In genomic region chr9:78648641-78649040, GRCm38 (mm10) we compare ENCODE assay signal across 22 mouse cellular contexts. TPM values are rescaled to one million over a fixed set of nuclear protein-coding genes. Genes with fewer than 3 reads are reported as not detected.
A peak's percentile ranks its signal among the peaks of the same experiment; 100 is the strongest.
DNase-seq lines count a peak whose midpoint lies in the region; ATAC-seq and TF ChIP-seq lines count a peak whose summit lies in the region.
"Had no signal": no experiment of that assay in that cellular context is flagged by ENCODE, and none has a peak within 500 bp of the region (broad histone marks: within the 10 kb centered on the region; RNA-seq: fewer than 3 reads in every experiment).

No protein-coding gene starts in this region.

- intact Hi-C loops in left cerebral cortex, postnatal 4 days (cut with DNase I) = loop anchor here (5.0 to 10.0 kb wide), 2 partner anchors 116 to 1074 kb away; no protein-coding TSS in a partner anchor
- intact Hi-C loops in left cerebral cortex, adult 2 months (cut with DNase I) = loop anchor here (5.0 kb wide), 1 partner anchor 124 kb away; no protein-coding TSS in a partner anchor

- no peaks in the 10 kb centered on the region for H3K36me3 ChIP-seq in stomach, embryonic 15.5 days
- H3K36me3 ChIP-seq: embryonic facial prominence, embryonic 12.5 days; limb, embryonic 10.5 days; midbrain, embryonic 10.5 days; neural tube, embryonic 15.5 days had no signal

- no peak overlapping the region for H3K4me3 ChIP-seq in left cerebral cortex, adult 2 months
- no peak overlapping the region for H3K4me3 ChIP-seq in stomach, embryonic 15.5 days (replicated peaks)
- H3K4me3 ChIP-seq: embryonic facial prominence, embryonic 12.5 days; heart, adult 2 months; limb, embryonic 10.5 days; midbrain, embryonic 10.5 days; neural tube, embryonic 15.5 days had no signal

- H3K4me1 ChIP-seq in stomach, embryonic 15.5 days = no peaks in the 10 kb centered on the region
- H3K4me1 ChIP-seq: embryonic facial prominence, embryonic 12.5 days; limb, embryonic 10.5 days; midbrain, embryonic 10.5 days; neural tube, embryonic 15.5 days had no signal

- WGBS in stomach, embryonic 15.5 days = 77% methylated on average over 8 of the region's 8 CpGs

- H3K27ac ChIP-seq in left cerebral cortex, adult 2 months = no peak overlapping the region
- 0 out of 2 replicates have a peak overlapping the region, but pooled peaks have one; percentile 2 for H3K27ac ChIP-seq in stomach, embryonic 15.5 days
- H3K27ac ChIP-seq: embryonic facial prominence, embryonic 12.5 days; heart, adult 2 months; hindbrain, embryonic 14.5 days; kidney, postnatal 0 days; limb, embryonic 10.5 days; midbrain, embryonic 10.5 days; neural tube, embryonic 15.5 days had no signal

- ATAC-seq in stomach, embryonic 15.5 days (ENCODE audit: insufficient read depth, low FRiP score, low read depth) = no peak
- ATAC-seq: lung, postnatal 0 days; Patski had no signal

- peak; percentile 64 to 67 for DNase-seq in cerebellum, postnatal 10 days
- no peak for DNase-seq in cerebellum, postnatal 25 days
- peak; percentile 23 for DNase-seq in left cerebral cortex, postnatal 4 days
- no peak for DNase-seq in left cerebral cortex, adult 2 months (ENCODE audit: extremely low spot score in 1 of 2, low spot score in 2 of 2)
- DNase-seq in adrenal gland, postnatal 14 days = peak; percentile 9
- DNase-seq in cerebellum, adult 9-11 months = no peak
- DNase-seq: cerebellum, adult 8-10 months; gastrocnemius, postnatal 36 days; heart, adult 2 months; heart, postnatal 36 days; kidney, adult 11 months; thymus, postnatal 14 days had no signal

- no peak for TF ChIP-seq CTCF in left cerebral cortex, adult 2 months (IDR thresholded peaks at IDR 0.05)

- no peak overlapping the region for H3K9ac ChIP-seq in stomach, embryonic 15.5 days
- H3K9ac ChIP-seq: embryonic facial prominence, embryonic 12.5 days; hindbrain, embryonic 14.5 days; neural tube, embryonic 15.5 days had no signal

- no peaks in the 10 kb centered on the region for H3K27me3 ChIP-seq in stomach, embryonic 15.5 days (replicated peaks)
- H3K27me3 ChIP-seq: embryonic facial prominence, embryonic 12.5 days; neural tube, embryonic 15.5 days; Patski had no signal

- no peak overlapping the region for H3K4me2 ChIP-seq in stomach, embryonic 15.5 days
- H3K4me2 ChIP-seq: embryonic facial prominence, embryonic 12.5 days; hindbrain, embryonic 14.5 days; neural tube, embryonic 15.5 days had no signal

- H3K9me3 ChIP-seq in stomach, embryonic 15.5 days = no peaks in the 10 kb centered on the region
- H3K9me3 ChIP-seq: embryonic facial prominence, embryonic 12.5 days; limb, embryonic 10.5 days; midbrain, embryonic 10.5 days; neural tube, embryonic 15.5 days had no signal

RNA-seq across cellular contexts. Expression of gene Cd109, which starts 33.3 kb away (rescaled TPM):
- 1 to 10 TPM; 1.4 to 1.8 TPM for total RNA-seq in left cerebral cortex, postnatal 4 days (2021)
- total RNA-seq in left cerebral cortex, adult 2 months (2021) = under 1 TPM; 0.47 to 0.93 TPM
- 2.2 and 3.5 TPM in 2 replicates for total RNA-seq in adrenal gland, postnatal 14 days (2021)
- polyA plus RNA-seq in stomach, embryonic 15.5 days (2015; fragmentation: Nextera tagmentation; extraction: Ambion mirVana) = 7.9 and 8.3 TPM in 2 replicates
- total RNA-seq: liver, adult 2 months had no signal
- polyA plus RNA-seq: liver, adult 2 months had no signal

Comparison
In these comparisons a context has a peak if more than half of its experiments do, and no peak if none do; other contexts are left out.
1. DNase-seq: peak in cerebellum, postnatal 10 days (2 of 2), left cerebral cortex, postnatal 4 days (single experiment) and adrenal gland, postnatal 14 days (single experiment); none in cerebellum, postnatal 25 days (0 of 2), left cerebral cortex, adult 2 months (0 of 2) and cerebellum, adult 9-11 months (single experiment).